Mouse (Mus musculus): ENCODE data around the gene Slc16a12. TPM values are rescaled to one million over a fixed set of nuclear protein-coding genes. Genes with fewer than 3 reads are reported as not detected.

Slc16a12 gene
- total RNA-seq, 2 experiments from 2014 or later, result 4.7 to 5.8 TPM

Small RNAs within 50 kb of the gene (microRNA-seq; reads per million reads assigned to microRNA genes)
- gene Gm27476, result 0 reads per million in 2 experiments

Other genes with a start within 250 kb of the Slc16a12 start
- 10 to 100 TPM; 28.6 to 29.1 TPM for gene Lipa, start 219.8 kb downstream of the Slc16a12 start, total RNA-seq (2021)
- 1 to 10 TPM; 4.9 to 7.3 TPM for gene Ifit2, start 196.6 kb downstream of the Slc16a12 start, total RNA-seq (2021)
- gene Ifit3, start 163.8 kb downstream of the Slc16a12 start, total RNA-seq (2021), result 1 to 10 TPM in 1 of 2 experiments, under 1 TPM in 1; 0.89 to 1.4 TPM
- gene Ifit1bl1, start 145.3 kb downstream of the Slc16a12 start, total RNA-seq (2021), result 1 to 10 TPM; 1.1 to 1.3 TPM
- under 1 TPM; 0.15 to 0.36 TPM for gene Ifit3b, start 139.3 kb downstream of the Slc16a12 start, total RNA-seq (2021)
- gene Ifit1bl2, start 106.5 kb downstream of the Slc16a12 start, total RNA-seq (2021), result under 1 TPM; 0.53 to 0.77 TPM
- gene Ifit1, start 106.4 kb downstream of the Slc16a12 start, total RNA-seq (2021), result under 1 TPM; 0.12 to 0.62 TPM
- gene Pank1, start 132.2 kb upstream of the Slc16a12 start, total RNA-seq (2021), result 10 to 100 TPM; 30.3 to 41.0 TPM
- 1 to 10 TPM; 8.2 to 9.9 TPM for gene Kif20b, start 175.1 kb upstream of the Slc16a12 start, total RNA-seq (2021)